Mouse (Mus musculus) olfactory bulb, adult 2 months (tissue): Measurements from ENCODE around the gene Ppm1m.

Source experiments
- CTCF ChIP-seq: fragments of 200-500 bp; IDR thresholded peaks from 2 replicates; pipeline ENCODE4 v1.5.1; 2012; ENCODE audit warnings: low read depth, mild to moderate bottlenecking, low read length, moderate library complexity; ENCODE audit not compliant: insufficient read depth
- POLR2A ChIP-seq: fragments of 200-500 bp; IDR thresholded peaks from 2 replicates; pipeline ENCODE4 v1.6.1; 2012; ENCODE audit warnings: mild to moderate bottlenecking, low read depth, low read length, moderate library complexity; ENCODE audit not compliant: insufficient read depth

DNA sequence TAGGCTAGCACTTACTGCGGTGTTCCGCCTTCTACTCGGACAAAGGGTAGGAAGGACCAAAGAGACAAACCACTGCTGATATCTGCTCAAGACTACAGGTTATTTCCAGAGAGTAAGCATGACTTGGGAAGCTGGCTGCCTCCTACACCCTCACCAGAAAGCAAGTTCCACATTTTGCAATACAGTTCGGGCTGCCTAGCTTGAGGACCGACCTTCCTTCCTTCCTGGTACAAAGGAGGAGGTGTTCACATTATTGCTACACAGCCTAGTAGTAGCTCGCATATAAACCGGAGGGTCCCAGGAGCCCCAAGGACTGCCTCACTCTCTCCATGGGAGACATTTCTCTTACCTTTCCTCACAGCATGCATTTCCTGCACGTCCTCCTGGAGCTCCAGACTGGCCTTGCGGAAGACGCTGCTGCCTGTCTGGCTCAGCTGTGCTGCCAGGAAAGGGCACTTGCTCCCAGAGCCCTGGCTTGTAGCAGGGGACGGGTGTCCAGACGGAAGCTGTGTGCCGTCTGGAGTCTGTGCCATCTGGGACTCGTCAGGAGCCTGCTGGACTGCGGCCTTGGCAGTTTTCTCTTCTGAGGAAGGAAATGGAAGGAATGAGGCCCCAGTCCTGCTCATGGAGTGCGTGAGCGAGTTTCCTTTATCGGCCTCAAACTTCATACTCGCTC, 43.4 kb upstream of the Ppm1m start:
- TF ChIP-seq POLR2A (no peak), CTCF (no peak)
